ENCODE assay signal across 8 mouse cellular contexts in the genomic region with DNA sequence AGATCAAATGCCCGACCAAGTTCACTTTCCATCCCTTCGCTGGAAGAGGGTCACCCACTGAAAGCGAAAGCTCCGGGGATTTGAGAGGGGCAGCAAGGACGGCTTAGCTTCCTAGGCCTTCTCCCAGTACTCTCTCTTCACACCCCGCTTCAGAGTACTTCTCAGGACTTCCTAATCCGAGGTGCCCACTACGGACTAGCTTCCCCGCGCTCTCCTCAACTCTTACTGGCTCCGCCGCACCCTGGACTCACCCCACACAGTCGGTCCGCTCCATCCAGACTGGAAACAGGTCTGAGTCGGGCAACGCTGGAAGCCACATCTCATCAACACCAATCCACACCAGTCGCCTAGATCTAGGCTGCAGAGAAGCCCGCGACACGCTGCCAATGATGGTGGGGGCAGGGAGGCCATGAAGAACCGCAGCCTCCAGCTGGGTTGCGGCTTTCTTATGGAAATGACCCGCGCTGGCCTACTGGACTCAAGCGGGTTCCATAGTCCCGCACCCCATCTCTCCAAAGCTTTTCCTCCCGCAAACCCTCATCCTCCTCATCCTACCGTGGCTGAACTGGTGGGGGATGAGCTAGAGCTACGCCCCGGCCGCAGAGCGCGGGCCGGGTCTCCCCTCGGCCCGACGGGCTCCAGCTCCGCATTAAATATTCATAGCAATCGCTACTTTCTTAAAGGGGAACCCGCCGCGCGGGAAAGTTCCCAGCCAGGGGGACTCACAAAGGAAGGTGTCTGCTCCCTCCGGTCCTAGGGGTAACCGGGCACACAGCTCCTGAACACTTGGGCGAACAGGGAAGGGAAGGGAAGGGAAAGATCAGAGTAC. TPM values are rescaled to one million over a fixed set of nuclear protein-coding genes. Genes with fewer than 3 reads are reported as not detected.
DNase-seq lines count a peak whose midpoint lies in the region; ATAC-seq and TF ChIP-seq lines count a peak whose summit lies in the region.

No protein-coding gene starts in this region.

- H3K36me3 ChIP-seq in hindbrain, embryonic 10.5 days: peaks cover 19% of the 10 kb centered on the region
- H3K36me3 ChIP-seq in limb, embryonic 12.5 days: no peaks in the 10 kb centered on the region
- H3K36me3 ChIP-seq in small intestine, adult 2 months (ENCODE audit: control insufficient read depth, insufficient read depth, low read length): no peaks in the 10 kb centered on the region

- peak overlapping the region; percentile 97 for H3K27ac ChIP-seq in hindbrain, embryonic 10.5 days
- H3K27ac ChIP-seq in limb, embryonic 12.5 days: no peak overlapping the region
- H3K27ac ChIP-seq in small intestine, adult 2 months (ENCODE audit: insufficient read depth, low read depth, low read length): no peak overlapping the region

- H3K9me3 ChIP-seq in hindbrain, embryonic 10.5 days: no peaks in the 10 kb centered on the region
- H3K9me3 ChIP-seq in limb, embryonic 12.5 days: no peaks in the 10 kb centered on the region

- peak overlapping the region; percentile 78 for H3K4me2 ChIP-seq in limb, embryonic 12.5 days

- H3K9ac ChIP-seq in limb, embryonic 12.5 days (replicated peaks): no peak overlapping the region; the same call in 1 of the 2 replicates

- TF ChIP-seq POLR2A in small intestine, adult 2 months (IDR thresholded peaks at IDR 0.05; ENCODE audit: low read depth, low read length): no peak

- peak overlapping the region; percentile 84 for H3K4me3 ChIP-seq in hindbrain, embryonic 10.5 days
- H3K4me3 ChIP-seq in limb, embryonic 12.5 days (replicated peaks): peak overlapping the region; percentile 39
- peak overlapping the region; percentile 41 for H3K4me3 ChIP-seq in small intestine, adult 2 months (ENCODE audit: low read depth, low read length)

- no peak for ATAC-seq in limb, embryonic 12.5 days (ENCODE audit: insufficient number of reproducible peaks, insufficient read depth, low FRiP score, low TSS enrichment, low read depth)

- peaks cover 68% of the 10 kb centered on the region for H3K27me3 ChIP-seq in hindbrain, embryonic 10.5 days (ENCODE audit: insufficient read depth, poor library complexity, severe bottlenecking)
- peaks cover 78% of the 10 kb centered on the region for H3K27me3 ChIP-seq in limb, embryonic 12.5 days
- H3K27me3 ChIP-seq in small intestine, adult 2 months (ENCODE audit: control insufficient read depth, insufficient read depth, low read length): peaks cover 50% of the 10 kb centered on the region

- TF ChIP-seq CTCF in small intestine, adult 2 months (IDR thresholded peaks at IDR 0.05; ENCODE audit: extremely low read depth, insufficient read length, insufficient replicate concordance, low read depth, low read length): no peak

- under 1% methylated on average over 46 of the region's 46 CpGs for WGBS in hindbrain, embryonic 10.5 days
- under 1% methylated on average over 46 of the region's 46 CpGs for WGBS in limb, embryonic 12.5 days
- WGBS in small intestine, adult 2 months: 3% methylated on average over 46 of the region's 46 CpGs

- DNase-seq in adrenal gland, postnatal 14 days: peak; percentile 13
- no peak for DNase-seq in adrenal gland, postnatal 4 days (ENCODE audit: low spot score in 2 of 2)
- peak; percentile 12 for DNase-seq in ovary, postnatal 36 days (ENCODE audit: low spot score)
- no peak for DNase-seq in ovary, postnatal 14 days (ENCODE audit: low spot score)
- peak; percentile 80 for DNase-seq in hindbrain, embryonic 10.5 days (ENCODE audit: low spot score)
- DNase-seq in urinary bladder, postnatal 10 days (ENCODE audit: low spot score): no peak

- peaks cover 54% of the 10 kb centered on the region for H3K4me1 ChIP-seq in hindbrain, embryonic 10.5 days (replicated peaks)
- peaks cover 7% of the 10 kb centered on the region for H3K4me1 ChIP-seq in limb, embryonic 12.5 days (replicated peaks)
- peaks cover 7% of the 10 kb centered on the region for H3K4me1 ChIP-seq in small intestine, adult 2 months (ENCODE audit: control insufficient read depth, insufficient read depth, insufficient read length, low read length)

RNA-seq across cellular contexts. Expression of a gene that starts 17.8 kb away (rescaled TPM):
- total RNA-seq in adrenal gland, postnatal 14 days (2021): 0.04 and 0.08 TPM in 2 replicates
- 1 to 10 TPM in 1 of 2 experiments, under 1 TPM in 1; 0.68 to 6.3 TPM for total RNA-seq in adrenal gland, postnatal 4 days (2021)
- polyA plus RNA-seq in hindbrain, embryonic 10.5 days (2016; fragmentation: Nextera tagmentation; extraction: Ambion mirVana): 16.8 and 17.8 TPM in 2 replicates
- polyA plus RNA-seq in limb, embryonic 12.5 days (2016; fragmentation: Nextera tagmentation; extraction: Ambion mirVana): 0.50 and 0.93 TPM in 2 replicates
- 0.01 TPM in 1 of 2 replicates, not detected in the other for polyA plus RNA-seq in small intestine, adult 2 months (2012; rRNA removed)

Comparison
In these comparisons a context has a peak if more than half of its experiments do, and no peak if none do; other contexts are left out.
1. DNase-seq: peak in adrenal gland, postnatal 14 days (single experiment), ovary, postnatal 36 days (single experiment) and hindbrain, embryonic 10.5 days (single experiment); none in adrenal gland, postnatal 4 days (0 of 2), ovary, postnatal 14 days (single experiment) and urinary bladder, postnatal 10 days (single experiment).
2. Peak in every context shown above with its lines, with median percentiles within 50 percentile points of each other: H3K4me3 ChIP-seq.